Mouse (Mus musculus) macrophage (primary cell): ENCODE measurements around the gene Polr3gl. TPM values are rescaled to one million over a fixed set of nuclear protein-coding genes. Genes with fewer than 3 reads are reported as not detected.

Experiments
- H3K27ac ChIP-seq: fragments of 350-480 bp; formaldehyde crosslinking; 2 replicates; pipeline ENCODE4 v1.9.0; 2021
- H3K36me3 ChIP-seq: fragments of 350-480 bp; formaldehyde crosslinking; 2 replicates; pipeline ENCODE4 v1.9.0; 2021; ENCODE audit errors: inconsistent target
- H3K4me3 ChIP-seq: fragments of 350-480 bp; formaldehyde crosslinking; 2 replicates; pipeline ENCODE4 v1.9.0; 2021; ENCODE audit errors: inconsistent target
- H3K79me2 ChIP-seq: fragments of 350-480 bp; formaldehyde crosslinking; 2 replicates; pipeline ENCODE4 v1.9.0; 2021; ENCODE audit errors: inconsistent target
- WGBS: methylation state at CpG from one replicate; pipeline ENCODE4 v1.1.7; 2026; ENCODE audit warnings: inconsistent platforms; ENCODE audit not compliant: missing documents; 5-methylcytosine and 5-hydroxymethylcytosine counted together
- polyA plus RNA-seq: library from polyadenylated mRNA; stranded (reverse); fragments of 250-400 nt; gene quantifications from 3 replicates; pipeline ENCODE4 v1.2.4, GENCODE M21; 2018; ENCODE audit warnings: inconsistent platforms

Gene Polr3gl
- polyA plus RNA-seq, 1 experiment from 2014 or later: 127 TPM

- peak overlapping the region; percentile 98 for H3K4me3 ChIP-seq
- H3K79me2 ChIP-seq: peaks cover 68% of the 10 kb centered on the region
- peak overlapping the region; percentile 100 for H3K27ac ChIP-seq
- peaks cover 17% of the 10 kb centered on the region; the same call in 1 of the 2 replicates for H3K36me3 ChIP-seq
- WGBS: 8% methylated on average over 23 of the region's 23 CpGs
Observed at GRCm38 (mm10) chr3:96559911-96560850, 33.8 kb downstream of the Polr3gl start.

- Histone ChIP-seq H3K36me3 (peaks cover 17% of the 10 kb centered on the region; the same call in 1 of the 2 replicates), H3K79me2 (peaks cover 68% of the 10 kb centered on the region), H3K4me3 (peak overlapping the region; percentile 98), H3K27ac (peak overlapping the region; percentile 100)
- 1% methylated on average over 11 of the region's 12 CpGs for WGBS
Observed at GRCm38 (mm10) chr3:96559398-96559910, 34.5 kb downstream of the Polr3gl start.

GRCm38 (mm10) chr3:96558668-96559196 lies 35.2 kb downstream of the Polr3gl start:
- H3K79me2 ChIP-seq: peaks cover 66% of the 10 kb centered on the region
- peak overlapping the region; percentile 100 for H3K27ac ChIP-seq
- H3K4me3 ChIP-seq: peak overlapping the region; percentile 98
- 3% methylated on average over 10 of the region's 10 CpGs for WGBS
- H3K36me3 ChIP-seq: peaks cover 17% of the 10 kb centered on the region; the same call in 1 of the 2 replicates

GRCm38 (mm10) chr3:96558159-96558558 lies 35.8 kb downstream of the Polr3gl start:
- Histone ChIP-seq H3K27ac (peak overlapping the region; percentile 100), H3K79me2 (peaks cover 60% of the 10 kb centered on the region), H3K4me3 (peak overlapping the region; percentile 98), H3K36me3 (peaks cover 17% of the 10 kb centered on the region; the same call in 1 of the 2 replicates)
- 1% methylated on average over 15 of the region's 17 CpGs for WGBS

- WGBS: 0% methylated on average over 26 of the region's 26 CpGs
- H3K27ac ChIP-seq: peak within 1 kb of the TSS; percentile 100
- peaks cover 17% of the 10 kb centered on the region; the same call in 1 of the 2 replicates for H3K36me3 ChIP-seq
- H3K4me3 ChIP-seq: peak within 1 kb of the TSS; percentile 98
- H3K79me2 ChIP-seq: peaks cover 55% of the 10 kb centered on the region
Observed at GRCm38 (mm10) chr3:96557694-96558093, 36.3 kb downstream of the Polr3gl start, which contains the start of gene Txnip. Gene Txnip (plus strand): TSS chr3:96557957.

GRCm38 (mm10) chr3:96556651-96557635 lies 37.0 kb downstream of the Polr3gl start:
- peak overlapping the region; percentile 95 for H3K27ac ChIP-seq
- H3K4me3 ChIP-seq: peak overlapping the region; percentile 98
- H3K79me2 ChIP-seq: peaks cover 48% of the 10 kb centered on the region
- H3K36me3 ChIP-seq: peaks cover 17% of the 10 kb centered on the region; the same call in 1 of the 2 replicates
- whole genome bisulfite sequencing: 1% methylated on average over 18 of the region's 22 CpGs

GRCm38 (mm10) chr3:96555999-96556614 lies 37.9 kb downstream of the Polr3gl start:
- Histone ChIP-seq H3K36me3 (peaks cover 13% of the 10 kb centered on the region; the same call in 1 of the 2 replicates), H3K27ac (peak overlapping the region; percentile 95; the same call in 1 of the 2 replicates), H3K79me2 (peaks cover 39% of the 10 kb centered on the region), H3K4me3 (peak overlapping the region; percentile 98)
- WGBS: 51% methylated on average over 15 of the region's 15 CpGs

GRCm38 (mm10) chr3:96555041-96555596 lies 38.9 kb downstream of the Polr3gl start:
- Histone ChIP-seq H3K4me3 (no peak overlapping the region), H3K36me3 (peaks cover 4% of the 10 kb centered on the region; the same call in 1 of the 2 replicates), H3K27ac (no peak overlapping the region), H3K79me2 (peaks cover 30% of the 10 kb centered on the region)
- WGBS: 87% methylated on average over 12 of the region's 12 CpGs

GRCm38 (mm10) chr3:96554251-96554650 lies 39.7 kb downstream of the Polr3gl start:
- Histone ChIP-seq H3K27ac (no peak overlapping the region), H3K79me2 (peaks cover 21% of the 10 kb centered on the region), H3K36me3 (no peaks in the 10 kb centered on the region), H3K4me3 (no peak overlapping the region)
- WGBS: 82% methylated on average over 5 of the region's 6 CpGs

- Histone ChIP-seq H3K27ac (0 out of 2 replicates have a peak overlapping the region, but pooled peaks have one; percentile 2), H3K4me3 (no peak overlapping the region), H3K79me2 (peaks cover 14% of the 10 kb centered on the region), H3K36me3 (no peaks in the 10 kb centered on the region)
- WGBS: 53% methylated on average over 6 of the region's 6 CpGs
Observed at GRCm38 (mm10) chr3:96553601-96554000, 40.4 kb downstream of the Polr3gl start.

GRCm38 (mm10) chr3:96551890-96552289 lies 42.1 kb downstream of the Polr3gl start:
- H3K36me3 ChIP-seq: no peaks in the 10 kb centered on the region
- 0 out of 2 replicates have a peak, but pooled peaks cover under 1% of the 10 kb centered on the region for H3K79me2 ChIP-seq
- 28% methylated on average over 7 of the region's 7 CpGs for WGBS
- H3K4me3 ChIP-seq: no peak overlapping the region
- peak overlapping the region; percentile 39 for H3K27ac ChIP-seq

GRCm38 (mm10) chr3:96551203-96551602 lies 42.8 kb downstream of the Polr3gl start:
- no peaks in the 10 kb centered on the region for H3K79me2 ChIP-seq
- WGBS: 9% methylated on average over 8 of the region's 8 CpGs
- H3K36me3 ChIP-seq: no peaks in the 10 kb centered on the region
- peak overlapping the region; percentile 39 for H3K27ac ChIP-seq
- no peak overlapping the region for H3K4me3 ChIP-seq

- WGBS: 69% methylated on average over 4 of the region's 5 CpGs
- Histone ChIP-seq H3K36me3 (no peaks in the 10 kb centered on the region), H3K79me2 (no peaks in the 10 kb centered on the region), H3K4me3 (no peak overlapping the region), H3K27ac (no peak overlapping the region)
Observed at GRCm38 (mm10) chr3:96549346-96549745, 44.6 kb downstream of the Polr3gl start.
